Mouse (Mus musculus) kidney, embryonic 16.5 days (tissue): ENCODE results near the gene Tchp. TPM values are rescaled to one million over a fixed set of nuclear protein-coding genes. Genes with fewer than 3 reads are reported as not detected.

Experiments
- ATAC-seq: fragments of 200-750 bp; cut with Nextera tagmentation; 2 replicates; pipeline ENCODE4 v1.8.0; 2017; ENCODE audit warnings: moderate TSS enrichment; ENCODE audit not compliant: low FRiP score, low TSS enrichment
- H3K27ac ChIP-seq: fragments of 300-500 bp; sonication (generic); 2 replicates; pipeline ENCODE4 v1.5.1; 2014; ENCODE audit warnings: low read length
- H3K27me3 ChIP-seq: fragments of 300-500 bp; sonication (generic); 2 replicates; pipeline ENCODE4 v1.6.1; 2014; ENCODE audit warnings: low read length, control low read depth, mixed read lengths; ENCODE audit not compliant: insufficient read depth
- H3K36me3 ChIP-seq: fragments of 300-500 bp; sonication (generic); 2 replicates; pipeline ENCODE4 v1.6.1; 2014; ENCODE audit warnings: low read length, control low read depth, mixed read lengths; ENCODE audit not compliant: insufficient read depth
- H3K4me1 ChIP-seq: fragments of 300-500 bp; sonication (generic); 2 replicates; pipeline ENCODE4 v1.6.1; 2014; ENCODE audit warnings: low read length, control low read depth, mixed read lengths; ENCODE audit not compliant: insufficient read depth
- H3K4me2 ChIP-seq: fragments of 300-500 bp; sonication (generic); replicated peaks from 2 replicates; pipeline ENCODE4 v1.6.1; 2014; ENCODE audit warnings: low read depth, low read length
- H3K4me3 ChIP-seq: fragments of 300-500 bp; sonication (generic); 2 replicates; pipeline ENCODE4 v1.5.1; 2014; ENCODE audit warnings: mild to moderate bottlenecking, low read length
- H3K9ac ChIP-seq: fragments of 300-500 bp; sonication (generic); replicated peaks from 2 replicates; pipeline ENCODE4 v1.6.1; 2014; ENCODE audit warnings: low read length
- H3K9me3 ChIP-seq: fragments of 300-500 bp; sonication (generic); 2 replicates; pipeline ENCODE4 v1.6.1; 2016; ENCODE audit warnings: low read length, control low read depth
- WGBS: fragments of 180-500 bp; shearing (Covaris S2); extraction: QIAGEN DNeasy Blood & Tissue Kit; methylation state at CpG from one replicate; pipeline ENCODE4 v1.1.7; 2014; 5-methylcytosine and 5-hydroxymethylcytosine counted together
- polyA plus RNA-seq: library from polyadenylated mRNA; unstranded; fragments of >200 nt; fragmentation: Nextera tagmentation; extraction: Ambion mirVana; gene quantifications from 2 replicates; pipeline ENCODE4 v1.2.1, GENCODE M21; 2015

The Tchp gene
- polyA plus RNA-seq, 1 experiment from 2014 or later: 15.5 TPM

DNA sequence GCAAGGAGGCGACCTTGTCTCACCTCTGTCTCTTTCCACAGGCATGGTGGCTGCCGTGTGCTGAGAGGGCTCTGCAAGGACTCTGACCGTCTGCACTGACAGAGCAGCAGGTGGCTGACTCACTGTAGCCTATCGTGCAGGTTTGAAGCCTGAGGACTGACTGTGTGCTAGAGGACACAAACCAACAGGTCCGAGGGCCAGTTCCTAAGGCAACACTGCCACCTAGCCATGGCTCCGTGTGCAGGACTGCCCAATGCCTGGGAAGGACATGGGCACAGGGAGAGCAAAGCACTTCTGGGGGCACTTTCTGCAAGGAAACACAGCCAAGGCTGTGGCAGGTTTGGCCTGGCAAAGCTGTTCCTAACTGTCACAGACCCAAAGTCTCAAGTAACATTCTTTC lies 23.9 kb downstream of the Tchp start:
- Histone ChIP-seq H3K36me3 (peaks cover 65% of the 10 kb centered on the region), H3K9me3 (no peaks in the 10 kb centered on the region), H3K9ac (no peak overlapping the region), H3K27me3 (no peaks in the 10 kb centered on the region), H3K4me3 (no peak overlapping the region), H3K4me1 (peaks cover 6% of the 10 kb centered on the region), H3K27ac (no peak overlapping the region), H3K4me2 (no peak overlapping the region)
- ATAC-seq: 0 out of 2 replicates have a peak, but pooled peaks have one; percentile 17
- 56% methylated on average over 6 of the region's 6 CpGs for WGBS

DNA sequence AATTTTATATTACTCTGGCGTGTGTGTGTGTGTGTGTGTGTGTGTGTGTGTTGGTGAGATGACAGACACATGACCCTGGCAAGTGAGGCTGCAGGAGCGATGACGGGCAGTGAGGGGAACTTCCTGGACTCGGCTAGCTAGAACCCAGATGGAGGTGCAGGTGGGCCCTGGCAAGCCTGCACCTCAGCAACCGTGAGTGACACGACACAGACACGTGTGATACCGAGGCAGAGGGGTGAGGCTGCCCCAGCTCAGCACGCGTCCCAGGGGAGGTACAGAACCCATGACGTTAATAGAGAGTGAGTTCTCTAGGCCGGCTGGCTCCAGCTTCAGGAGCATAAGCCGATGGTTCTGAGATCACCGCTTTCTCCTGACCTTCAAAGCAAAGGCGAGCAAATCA lies 24.4 kb downstream of the Tchp start:
- WGBS: 84% methylated on average over 15 of the region's 15 CpGs
- ATAC-seq: no peak

DNA sequence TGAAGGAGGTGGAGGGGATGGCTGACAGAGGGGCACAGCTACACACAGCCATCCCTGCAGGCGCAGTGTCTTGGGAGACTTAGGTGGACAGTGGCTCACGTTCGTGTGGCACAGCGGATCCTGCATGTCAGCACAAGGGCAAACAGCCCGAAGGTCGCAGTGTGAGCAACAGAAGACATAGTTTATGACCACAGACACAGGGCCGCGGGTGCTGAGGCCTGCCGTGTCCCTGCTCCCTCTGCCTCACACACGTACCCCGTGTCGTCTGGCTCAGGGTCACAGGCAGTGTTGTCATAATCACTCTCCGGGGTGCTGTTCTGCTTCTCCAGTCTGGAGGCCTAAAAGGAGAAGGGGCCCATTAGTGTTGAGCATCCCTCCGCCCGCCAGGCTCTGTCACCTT lies 26.0 kb downstream of the Tchp start:
- Histone ChIP-seq H3K4me3 (no peak overlapping the region), H3K27me3 (no peaks in the 10 kb centered on the region), H3K27ac (no peak overlapping the region), H3K4me2 (no peak overlapping the region), H3K9ac (no peak overlapping the region), H3K4me1 (peaks cover 9% of the 10 kb centered on the region), H3K36me3 (peaks cover 75% of the 10 kb centered on the region), H3K9me3 (no peaks in the 10 kb centered on the region)
- ATAC-seq: no peak
- 82% methylated on average over 15 of the region's 15 CpGs for WGBS

More for the DNA sequence above, 24.4 kb downstream of the Tchp start:
- Histone ChIP-seq H3K9ac (no peak overlapping the region), H3K9me3 (no peaks in the 10 kb centered on the region), H3K36me3 (peaks cover 69% of the 10 kb centered on the region), H3K27me3 (no peaks in the 10 kb centered on the region), H3K4me3 (no peak overlapping the region), H3K4me1 (peaks cover 6% of the 10 kb centered on the region), H3K27ac (no peak overlapping the region), H3K4me2 (no peak overlapping the region)

DNA sequence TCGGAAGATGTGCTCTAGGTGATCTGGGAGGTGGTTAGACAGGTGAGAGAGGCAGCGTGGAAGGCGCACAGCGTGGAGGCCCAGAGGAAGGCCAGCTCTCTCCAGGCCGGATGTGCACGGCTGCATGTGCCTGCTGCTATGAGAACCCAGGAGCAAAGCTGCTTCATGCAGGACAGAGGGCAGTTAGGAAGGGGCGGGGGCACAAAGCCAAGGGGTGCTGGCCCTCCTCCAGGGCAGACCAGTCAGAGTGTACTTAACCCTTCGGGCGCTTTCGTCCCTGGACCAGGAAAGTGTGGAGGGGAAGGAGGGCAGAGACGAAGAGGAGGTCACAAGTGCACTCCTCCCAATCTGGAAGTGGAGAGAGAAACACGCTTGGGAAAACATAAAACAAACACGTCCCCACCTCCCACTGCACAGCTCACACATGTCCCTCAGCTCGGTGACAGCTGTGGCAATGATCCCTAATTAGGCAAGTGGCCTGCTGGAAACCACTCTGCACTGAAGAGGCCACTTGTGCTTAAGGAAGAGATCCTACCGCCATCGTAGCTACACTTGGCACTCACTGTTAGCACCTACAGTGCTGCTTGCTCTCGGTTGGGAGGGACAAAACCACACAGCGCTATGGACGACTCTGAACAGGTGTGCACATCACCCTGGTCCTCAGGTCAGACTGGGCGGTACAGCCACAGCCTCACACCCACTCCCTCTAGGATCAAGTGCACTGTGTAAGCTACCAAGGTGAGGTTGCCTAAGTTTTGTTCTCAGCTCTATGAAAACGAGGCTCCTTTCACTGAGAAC lies 29.7 kb downstream of the Tchp start:
- Histone ChIP-seq H3K9ac (no peak overlapping the region), H3K36me3 (peaks cover 64% of the 10 kb centered on the region), H3K4me2 (no peak overlapping the region), H3K27me3 (no peaks in the 10 kb centered on the region), H3K4me3 (no peak overlapping the region), H3K27ac (no peak overlapping the region), H3K4me1 (peaks cover 8% of the 10 kb centered on the region), H3K9me3 (no peaks in the 10 kb centered on the region)
- peak; percentile 33; the same call in 1 of the 2 replicates for ATAC-seq
- WGBS: 66% methylated on average over 21 of the region's 21 CpGs

GRCm38 (mm10) chr5:114738707-114739241 lies 31.2 kb downstream of the Tchp start:
- peaks cover 8% of the 10 kb centered on the region for H3K4me1 ChIP-seq
- H3K4me2 ChIP-seq: no peak overlapping the region
- peaks cover 65% of the 10 kb centered on the region for H3K36me3 ChIP-seq
- no peak overlapping the region for H3K9ac ChIP-seq
- WGBS: 78% methylated on average over 12 of the region's 12 CpGs
- no peaks in the 10 kb centered on the region for H3K27me3 ChIP-seq
- peak; percentile 44 for ATAC-seq
- H3K4me3 ChIP-seq: no peak overlapping the region
- H3K27ac ChIP-seq: peak overlapping the region; percentile 17
- H3K9me3 ChIP-seq: no peaks in the 10 kb centered on the region

DNA sequence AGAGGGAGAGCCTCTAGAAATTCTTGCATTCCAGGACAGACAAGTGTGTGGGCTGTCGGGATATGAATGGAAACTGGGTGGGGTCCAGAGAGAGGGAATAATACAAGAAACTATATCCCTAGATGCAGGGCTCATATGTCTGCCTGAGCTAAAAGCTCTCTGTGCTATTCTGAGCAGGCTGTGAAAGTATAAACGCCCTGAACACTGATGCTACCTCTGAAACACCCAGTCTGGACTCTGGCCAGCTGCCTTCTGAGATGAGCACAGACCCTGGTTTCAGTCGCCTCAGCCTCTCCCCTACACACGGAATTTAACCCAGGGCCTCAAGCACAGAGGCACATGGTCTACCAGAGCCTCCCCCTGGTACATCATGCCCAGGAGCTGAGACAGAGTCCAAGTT lies 33.0 kb downstream of the Tchp start:
- 73% methylated on average over 4 of the region's 4 CpGs for WGBS
- Histone ChIP-seq H3K36me3 (peaks cover 69% of the 10 kb centered on the region), H3K27ac (no peak overlapping the region), H3K9ac (no peak overlapping the region), H3K4me1 (peaks cover 8% of the 10 kb centered on the region), H3K9me3 (no peaks in the 10 kb centered on the region), H3K4me3 (no peak overlapping the region), H3K27me3 (no peaks in the 10 kb centered on the region), H3K4me2 (no peak overlapping the region)
- no peak for ATAC-seq

GRCm38 (mm10) chr5:114742572-114742971 lies 35.0 kb downstream of the Tchp start:
- Histone ChIP-seq H3K27ac (no peak overlapping the region), H3K27me3 (no peaks in the 10 kb centered on the region), H3K4me1 (peaks cover 8% of the 10 kb centered on the region), H3K36me3 (peaks cover 60% of the 10 kb centered on the region), H3K4me2 (no peak overlapping the region), H3K9ac (no peak overlapping the region), H3K9me3 (no peaks in the 10 kb centered on the region), H3K4me3 (no peak overlapping the region)
- no peak for ATAC-seq
- WGBS: 90% methylated on average over 10 of the region's 10 CpGs

GRCm38 (mm10) chr5:114742998-114743696 lies 35.6 kb downstream of the Tchp start:
- no peak overlapping the region for H3K4me2 ChIP-seq

DNA sequence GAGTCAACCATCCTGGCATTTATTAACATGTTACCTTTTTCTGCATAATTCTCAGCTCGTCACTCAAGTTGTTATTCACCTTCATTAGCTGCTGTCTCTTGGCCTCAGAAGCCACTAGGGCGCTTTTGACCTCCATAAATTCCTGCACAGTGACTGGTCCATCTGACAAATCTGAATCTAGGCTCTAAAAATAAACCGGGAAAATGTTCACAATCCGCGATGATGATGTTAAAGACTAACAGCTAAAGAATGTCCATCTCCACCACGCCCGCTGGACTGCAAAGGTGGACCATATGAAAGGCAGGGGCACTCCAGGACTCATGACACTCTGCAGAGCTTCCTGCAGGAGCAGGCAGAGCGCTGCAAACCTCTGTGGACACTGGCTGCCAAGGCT lies 36.1 kb downstream of the Tchp start:
- Histone ChIP-seq H3K4me1 (peaks cover 4% of the 10 kb centered on the region), H3K27me3 (no peaks in the 10 kb centered on the region), H3K36me3 (peaks cover 61% of the 10 kb centered on the region), H3K9ac (no peak overlapping the region), H3K9me3 (no peaks in the 10 kb centered on the region), H3K4me2 (no peak overlapping the region), H3K27ac (no peak overlapping the region), H3K4me3 (no peak overlapping the region)
- WGBS: 86% methylated on average over 8 of the region's 8 CpGs
- ATAC-seq: no peak

More at GRCm38 (mm10) chr5:114742998-114743696, 35.6 kb downstream of the Tchp start:
- Histone ChIP-seq H3K36me3 (peaks cover 62% of the 10 kb centered on the region), H3K4me1 (peaks cover 8% of the 10 kb centered on the region), H3K27me3 (no peaks in the 10 kb centered on the region), H3K27ac (no peak overlapping the region), H3K4me3 (no peak overlapping the region), H3K9ac (no peak overlapping the region), H3K9me3 (no peaks in the 10 kb centered on the region)
- 93% methylated on average over 13 of the region's 13 CpGs for WGBS
- 0 out of 2 replicates have a peak, but pooled peaks have one; percentile 36 for ATAC-seq

DNA sequence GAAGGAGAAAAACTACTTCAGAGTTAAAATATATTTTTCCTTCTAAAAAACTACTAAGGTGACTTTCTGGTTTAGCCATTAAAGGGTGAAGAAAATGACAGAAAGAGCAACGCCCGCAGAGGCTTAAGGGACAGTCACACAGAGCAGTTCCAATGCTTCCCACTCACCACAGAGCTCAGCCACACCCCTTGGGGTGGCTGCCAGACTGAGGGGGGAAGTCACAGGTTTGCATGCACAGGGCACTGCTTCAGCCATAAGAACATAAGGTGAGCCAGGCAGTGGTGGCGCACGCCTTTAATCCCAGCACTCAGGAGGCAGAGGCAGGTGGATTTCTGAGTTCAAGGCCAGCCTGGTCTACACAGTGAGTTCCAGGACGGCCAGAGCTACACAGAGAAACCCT lies 38.0 kb downstream of the Tchp start:
- Histone ChIP-seq H3K4me3 (no peak overlapping the region), H3K27ac (no peak overlapping the region), H3K9me3 (no peaks in the 10 kb centered on the region), H3K4me1 (no peaks in the 10 kb centered on the region), H3K9ac (no peak overlapping the region), H3K27me3 (no peaks in the 10 kb centered on the region), H3K4me2 (no peak overlapping the region), H3K36me3 (peaks cover 68% of the 10 kb centered on the region)
- no peak for ATAC-seq
- WGBS: 85% methylated on average over 5 of the region's 5 CpGs
